Mouse (Mus musculus) cerebellum, adult 9-10 months (tissue): Measurements from ENCODE around the gene Stub1.
A peak's percentile ranks its signal among the peaks of the same experiment; 100 is the strongest.

ENCODE experiments used
- DNase-seq: peaks from one replicate; pipeline ENCODE4 v3.0.0; 2022

Gene Stub1

GRCm38 (mm10) chr17:25835816-25836215 is 2.6 kb upstream of the Stub1 start:
- DNase-seq, result peak; percentile 68

GRCm38 (mm10) chr17:25835301-25835700 is 2.1 kb upstream of the Stub1 start:
- peak; percentile 57 for DNase-seq

- peak; percentile 69 for DNase-seq
Observed at GRCm38 (mm10) chr17:25834595-25835222, 1.5 kb upstream of the Stub1 start.

GRCm38 (mm10) chr17:25833961-25834594 is 874 bp upstream of the Stub1 start:
- peak; percentile 74 for DNase-seq

- DNase-seq, result peak; percentile 99
Observed at GRCm38 (mm10) chr17:25832436-25833290, 541 bp downstream of the Stub1 start.

GRCm38 (mm10) chr17:25831451-25832281 is 1.5 kb downstream of the Stub1 start:
- DNase-seq, result peak; percentile 77

- peak; percentile 53 for DNase-seq
Observed at GRCm38 (mm10) chr17:25830806-25831431, 2.3 kb downstream of the Stub1 start.

- peak; percentile 57 for DNase-seq
Observed at GRCm38 (mm10) chr17:25830200-25830753, 2.9 kb downstream of the Stub1 start.

GRCm38 (mm10) chr17:25829558-25830017 is 3.6 kb downstream of the Stub1 start:
- DNase-seq, result peak; percentile 62

GRCm38 (mm10) chr17:25828712-25829557 is 4.3 kb downstream of the Stub1 start, which contains the start of gene Jmjd8:
Gene Jmjd8, plus strand, starts transcription at chr17:25828867.
- DNase-seq, result peak; percentile 85

- no peak for DNase-seq
Observed at GRCm38 (mm10) chr17:25828223-25828594, 5.0 kb downstream of the Stub1 start.

- DNase-seq, result no peak
Observed at GRCm38 (mm10) chr17:25827546-25828222, 5.5 kb downstream of the Stub1 start.

GRCm38 (mm10) chr17:25827011-25827410 is 6.2 kb downstream of the Stub1 start:
- no peak for DNase-seq

GRCm38 (mm10) chr17:25825984-25826570 is 7.1 kb downstream of the Stub1 start:
- DNase-seq, result no peak

- DNase-seq, result no peak
Observed at GRCm38 (mm10) chr17:25825311-25825710, 7.9 kb downstream of the Stub1 start.

GRCm38 (mm10) chr17:25824362-25825142 is 8.7 kb downstream of the Stub1 start:
- DNase-seq, result no peak

GRCm38 (mm10) chr17:25823452-25823851 is 9.8 kb downstream of the Stub1 start, which contains the start of gene Wdr24:
Gene Wdr24, plus strand, starts transcription at chr17:25823627.
- DNase-seq, result peak; percentile 88

- DNase-seq, result no peak
Observed at GRCm38 (mm10) chr17:25818851-25819780, 14.1 kb downstream of the Stub1 start.
